Mouse (Mus musculus) embryo, embryonic 10.5 days (tissue): ENCODE measurements around the gene Ppp2r3d.

ENCODE experiments used
- DNase-seq: peaks from one replicate; pipeline ENCODE4 v3.0.0-alpha.2; 2015; ENCODE audit warnings: low spot score

Ppp2r3d gene

GRCm38 (mm10) chr9:124411553-124411952, 65.1 kb downstream of the Ppp2r3d start:
- no peak for DNase-seq

GRCm38 (mm10) chr9:124408564-124408963, 68.1 kb downstream of the Ppp2r3d start:
- DNase-seq: no peak
